In genomic region chr13:34650953-34651352, GRCm38 (mm10) we compare ENCODE assay signal across 8 mouse cellular contexts. TPM values are rescaled to one million over a fixed set of nuclear protein-coding genes. Genes with fewer than 3 reads are reported as not detected.
DNase-seq lines count a peak whose midpoint lies in the region; ATAC-seq and TF ChIP-seq lines count a peak whose summit lies in the region.

No protein-coding gene starts in this region.

- H3K36me3 ChIP-seq in forebrain, postnatal 0 days (ENCODE audit: insufficient read depth) = no peaks in the 10 kb centered on the region
- H3K36me3 ChIP-seq in hindbrain, embryonic 12.5 days = no peaks in the 10 kb centered on the region
- no peaks in the 10 kb centered on the region for H3K36me3 ChIP-seq in limb, embryonic 10.5 days
- H3K36me3 ChIP-seq in midbrain, embryonic 15.5 days (replicated peaks) = no peaks in the 10 kb centered on the region

- ATAC-seq in forebrain, postnatal 0 days = no peak
- ATAC-seq in hindbrain, embryonic 12.5 days (ENCODE audit: low FRiP score) = no peak
- no peak for ATAC-seq in midbrain, embryonic 15.5 days (replicated peaks)

- peaks cover 18% of the 10 kb centered on the region; the same call in 1 of the 2 replicates for H3K4me1 ChIP-seq in forebrain, postnatal 0 days (ENCODE audit: insufficient read depth)
- peaks cover 22% of the 10 kb centered on the region for H3K4me1 ChIP-seq in hindbrain, embryonic 12.5 days
- H3K4me1 ChIP-seq in limb, embryonic 10.5 days = peaks cover 29% of the 10 kb centered on the region
- peaks cover 24% of the 10 kb centered on the region for H3K4me1 ChIP-seq in midbrain, embryonic 15.5 days

- peak; percentile 44 to 54 for DNase-seq in right cerebral cortex, postnatal 10 days (ENCODE audit: low spot score in 2 of 2)
- DNase-seq in right cerebral cortex, postnatal 36 days (ENCODE audit: low spot score in 2 of 2) = no peak
- peak; percentile 53 for DNase-seq in forebrain, postnatal 0 days
- peak; percentile 37 for DNase-seq in limb, embryonic 10.5 days (ENCODE audit: low spot score)
- DNase-seq in thymus, postnatal 10 days (ENCODE audit: low spot score in 2 of 2) = no peak
- DNase-seq in testis, postnatal 10 days (ENCODE audit: low spot score) = no peak

- no peak for TF ChIP-seq CTCF in forebrain, postnatal 0 days (IDR thresholded peaks at IDR 0.05; ENCODE audit: low read depth)

- H3K9ac ChIP-seq in forebrain, postnatal 0 days = peak overlapping the region; percentile 57
- peak overlapping the region; percentile 63; the same call in 1 of the 2 replicates for H3K9ac ChIP-seq in hindbrain, embryonic 12.5 days
- H3K9ac ChIP-seq in midbrain, embryonic 15.5 days = no peak overlapping the region

- peaks cover 18% of the 10 kb centered on the region; the same call in 1 of the 2 replicates for H3K27me3 ChIP-seq in forebrain, postnatal 0 days (ENCODE audit: insufficient read depth, low read length)
- peaks cover 52% of the 10 kb centered on the region for H3K27me3 ChIP-seq in hindbrain, embryonic 12.5 days
- H3K27me3 ChIP-seq in limb, embryonic 10.5 days (ENCODE audit: low read depth, poor library complexity, severe bottlenecking) = peaks cover 64% of the 10 kb centered on the region
- H3K27me3 ChIP-seq in midbrain, embryonic 15.5 days (replicated peaks) = peaks cover 50% of the 10 kb centered on the region

- peak overlapping the region; percentile 52; the same call in 1 of the 2 replicates for H3K4me3 ChIP-seq in forebrain, postnatal 0 days (ENCODE audit: low read depth, low read length)
- peak overlapping the region; percentile 52 for H3K4me3 ChIP-seq in hindbrain, embryonic 12.5 days
- H3K4me3 ChIP-seq in limb, embryonic 10.5 days = peak overlapping the region; percentile 63
- H3K4me3 ChIP-seq in midbrain, embryonic 15.5 days = peak overlapping the region; percentile 57

- H3K9me3 ChIP-seq in forebrain, postnatal 0 days (ENCODE audit: low read length) = no peaks in the 10 kb centered on the region
- H3K9me3 ChIP-seq in hindbrain, embryonic 12.5 days (replicated peaks) = no peaks in the 10 kb centered on the region
- H3K9me3 ChIP-seq in limb, embryonic 10.5 days (replicated peaks) = no peaks in the 10 kb centered on the region
- H3K9me3 ChIP-seq in midbrain, embryonic 15.5 days = no peaks in the 10 kb centered on the region

- H3K4me2 ChIP-seq in forebrain, postnatal 0 days (ENCODE audit: low read depth) = peak overlapping the region; percentile 97
- H3K4me2 ChIP-seq in hindbrain, embryonic 12.5 days (replicated peaks) = peak overlapping the region; percentile 91
- peak overlapping the region; percentile 95 for H3K4me2 ChIP-seq in midbrain, embryonic 15.5 days

- peak overlapping the region; percentile 5; the same call in 1 of the 2 replicates for H3K27ac ChIP-seq in forebrain, postnatal 0 days (ENCODE audit: low read depth, low read length)
- no peak overlapping the region for H3K27ac ChIP-seq in hindbrain, embryonic 12.5 days
- H3K27ac ChIP-seq in limb, embryonic 10.5 days = no peak overlapping the region
- H3K27ac ChIP-seq in midbrain, embryonic 15.5 days = no peak overlapping the region

- WGBS in forebrain, postnatal 0 days = 23% methylated on average over 10 of the region's 10 CpGs
- 32% methylated on average over 10 of the region's 10 CpGs for WGBS in hindbrain, embryonic 12.5 days
- WGBS in limb, embryonic 10.5 days = 21% methylated on average over 10 of the region's 10 CpGs
- WGBS in midbrain, embryonic 15.5 days = 29% methylated on average over 10 of the region's 10 CpGs

RNA-seq across cellular contexts. Expression of gene Pxdc1, which starts 2.3 kb away (rescaled TPM):
- 6.7 and 10.6 TPM in 2 replicates for total RNA-seq in forebrain, postnatal 0 days (2014; rRNA removed)
- 5.3 and 6.3 TPM in 2 replicates for polyA plus RNA-seq in forebrain, postnatal 0 days (2015; fragmentation: Nextera tagmentation; extraction: Ambion mirVana)
- 7.9 and 10.6 TPM in 2 replicates for polyA plus RNA-seq in hindbrain, embryonic 12.5 days (2016; fragmentation: Nextera tagmentation; extraction: Ambion mirVana)
- 1.9 and 2.5 TPM in 2 replicates for polyA plus RNA-seq in limb, embryonic 10.5 days (2016; fragmentation: Nextera tagmentation; extraction: Ambion mirVana)
- polyA plus RNA-seq in midbrain, embryonic 15.5 days (2015; fragmentation: Nextera tagmentation; extraction: Ambion mirVana) = 8.4 and 9.8 TPM in 2 replicates

Comparison
In these comparisons a context has a peak if more than half of its experiments do, and no peak if none do; other contexts are left out.
1. DNase-seq: peak in right cerebral cortex, postnatal 10 days (2 of 2), forebrain, postnatal 0 days (single experiment) and limb, embryonic 10.5 days (single experiment); none in right cerebral cortex, postnatal 36 days (0 of 2), thymus, postnatal 10 days (0 of 2) and testis, postnatal 10 days (single experiment).
2. Peak in every context shown above with its lines, with median percentiles within 50 percentile points of each other: H3K4me2 ChIP-seq and H3K4me3 ChIP-seq.